Mouse (Mus musculus) hindbrain, postnatal 0 days (tissue): ENCODE measurements at regions not wholly inside any gene's neighbourhood (a gene's known extent, or its start where the extent isn't known, plus 50 kb on each side); places are given as distances from the start of the nearest gene placed in this dataset.
A peak's percentile ranks its signal among the peaks of the same experiment; 100 is the strongest.

ENCODE experiments used
- ATAC-seq: fragments of 200-750 bp; cut with Nextera tagmentation; 2 replicates; pipeline ENCODE4 v1.8.0; 2017; ENCODE audit warnings: mild to moderate bottlenecking, moderate TSS enrichment, moderate library complexity
- DNase-seq: peaks from one replicate; pipeline ENCODE4 v3.0.0-alpha.2; 2015; ENCODE audit warnings: low spot score
- H3K27ac ChIP-seq: fragments of 300-500 bp; sonication (generic); 2 replicates; pipeline ENCODE4 v1.5.1; 2014; ENCODE audit warnings: mild to moderate bottlenecking
- H3K27me3 ChIP-seq: fragments of 300-500 bp; sonication (generic); 2 replicates; pipeline ENCODE4 v1.6.1; 2014; ENCODE audit warnings: low read length, mixed read lengths; ENCODE audit not compliant: insufficient read depth
- H3K36me3 ChIP-seq: fragments of 300-500 bp; sonication (generic); 2 replicates; pipeline ENCODE4 v1.6.1; 2014; ENCODE audit warnings: low read length, mixed read lengths; ENCODE audit not compliant: insufficient read depth
- H3K4me1 ChIP-seq: fragments of 300-500 bp; sonication (generic); 2 replicates; pipeline ENCODE4 v1.6.1; 2014; ENCODE audit warnings: antibody characterized with exemption, low read length, mixed read lengths; ENCODE audit not compliant: insufficient read depth
- H3K4me2 ChIP-seq: fragments of 300-500 bp; sonication (generic); 2 replicates; pipeline ENCODE4 v1.6.1; 2014; ENCODE audit warnings: low read depth, mild to moderate bottlenecking, low read length, moderate library complexity, mixed read lengths
- H3K4me3 ChIP-seq: fragments of 300-500 bp; sonication (generic); 2 replicates; pipeline ENCODE4 v1.5.1; 2014; ENCODE audit warnings: low read length
- H3K9ac ChIP-seq: fragments of 300-500 bp; sonication (generic); replicated peaks from 2 replicates; pipeline ENCODE4 v1.6.1; 2014; ENCODE audit warnings: mild to moderate bottlenecking, low read length, moderate library complexity, mixed read lengths
- H3K9me3 ChIP-seq: fragments of 300-500 bp; sonication (generic); 2 replicates; pipeline ENCODE4 v1.6.1; 2016; ENCODE audit warnings: low read length, mixed read lengths
- CTCF ChIP-seq: IDR thresholded peaks from 2 replicates; pipeline ENCODE4 v1.5.1; 2016; ENCODE audit warnings: antibody characterized with exemption, control low read depth, low read depth
- WGBS: fragments of 180-500 bp; shearing (Covaris S2); extraction: QIAGEN DNeasy Blood & Tissue Kit; methylation state at CpG from one replicate; pipeline ENCODE4 v1.1.7; 2014; 5-methylcytosine and 5-hydroxymethylcytosine counted together

DNA sequence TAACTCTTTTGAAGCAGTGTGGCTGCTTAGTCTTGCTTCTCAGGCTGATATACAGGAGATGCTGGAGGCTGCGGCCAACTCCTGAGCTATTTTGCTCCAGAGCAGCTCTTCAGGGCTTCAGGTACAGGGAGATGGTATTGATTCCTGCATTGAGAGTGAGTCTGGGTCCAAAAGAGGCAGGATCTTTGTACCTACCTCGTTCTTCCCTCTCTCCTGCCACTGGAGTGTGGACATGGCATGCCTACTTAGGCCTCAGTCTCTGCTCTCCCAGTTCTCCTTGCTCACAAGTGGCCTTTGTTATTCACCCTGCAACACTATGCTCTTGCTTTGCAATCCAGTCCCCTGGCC is 284.8 kb downstream of the Bcl11a start:
- no peak for ATAC-seq
- Histone ChIP-seq H3K36me3 (no peaks in the 10 kb centered on the region), H3K4me3 (no peak overlapping the region), H3K27ac (no peak overlapping the region), H3K27me3 (no peaks in the 10 kb centered on the region), H3K4me1 (peaks cover 5% of the 10 kb centered on the region; the same call in 1 of the 2 replicates), H3K4me2 (no peak overlapping the region), H3K9me3 (no peaks in the 10 kb centered on the region), H3K9ac (no peak overlapping the region)
- no peak for DNase-seq
- no peak for TF ChIP-seq CTCF
- 68% methylated on average over 2 of the region's 2 CpGs for WGBS

DNA sequence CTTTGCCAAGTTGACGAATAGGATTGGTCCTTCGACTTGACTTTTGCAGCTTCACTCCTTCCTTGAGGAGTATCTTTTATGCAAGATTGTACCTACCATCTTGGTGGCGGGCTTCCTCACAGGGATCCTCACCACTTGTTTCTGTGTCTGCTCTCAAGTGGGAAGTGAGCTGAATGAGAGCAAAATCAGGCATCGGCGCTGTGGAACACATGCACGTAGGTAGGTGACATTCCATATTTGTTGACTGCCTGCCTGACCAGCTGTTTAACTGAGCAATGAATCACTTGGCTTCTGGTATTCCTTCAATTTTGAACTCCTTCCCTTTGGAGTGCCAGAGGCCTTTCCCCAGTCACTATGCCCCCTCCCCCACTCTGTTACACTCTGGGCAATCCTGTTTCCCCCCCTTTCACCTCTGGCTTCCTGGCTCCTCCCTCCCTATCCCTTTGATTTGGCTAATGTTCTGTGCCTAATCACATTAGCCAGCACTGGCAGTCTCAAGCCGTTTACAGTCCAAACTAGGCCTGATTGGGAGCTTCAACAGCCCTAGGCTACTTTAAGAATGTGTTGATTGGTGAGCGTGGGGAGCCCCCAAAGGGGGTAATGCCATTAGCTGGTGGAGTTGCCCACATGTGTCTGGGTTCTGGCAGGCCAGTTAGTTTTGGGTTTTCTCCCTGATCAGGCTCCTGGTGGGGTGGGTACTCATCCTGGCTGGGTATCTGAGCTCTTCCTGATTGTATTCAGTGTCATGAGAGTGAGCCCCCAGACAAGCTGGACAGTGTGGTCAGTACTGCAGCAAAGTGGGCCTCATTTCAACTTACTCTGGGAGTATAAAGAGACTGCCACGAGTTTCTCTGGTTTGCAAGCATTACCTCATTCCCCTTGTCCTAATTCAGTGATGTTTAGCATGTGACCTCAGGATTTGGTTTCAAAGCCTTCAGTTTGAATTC is 285.8 kb downstream of the Bcl11a start:
- TF ChIP-seq CTCF, result no peak
- Histone ChIP-seq H3K9me3 (no peaks in the 10 kb centered on the region), H3K4me3 (no peak overlapping the region), H3K9ac (no peak overlapping the region), H3K27me3 (no peaks in the 10 kb centered on the region), H3K27ac (no peak overlapping the region), H3K36me3 (no peaks in the 10 kb centered on the region), H3K4me2 (no peak overlapping the region), H3K4me1 (peaks cover 5% of the 10 kb centered on the region; the same call in 1 of the 2 replicates)
- WGBS, result 58% methylated on average over 9 of the region's 9 CpGs
- peak; percentile 25 for DNase-seq
- peak; percentile 68 for ATAC-seq

DNA sequence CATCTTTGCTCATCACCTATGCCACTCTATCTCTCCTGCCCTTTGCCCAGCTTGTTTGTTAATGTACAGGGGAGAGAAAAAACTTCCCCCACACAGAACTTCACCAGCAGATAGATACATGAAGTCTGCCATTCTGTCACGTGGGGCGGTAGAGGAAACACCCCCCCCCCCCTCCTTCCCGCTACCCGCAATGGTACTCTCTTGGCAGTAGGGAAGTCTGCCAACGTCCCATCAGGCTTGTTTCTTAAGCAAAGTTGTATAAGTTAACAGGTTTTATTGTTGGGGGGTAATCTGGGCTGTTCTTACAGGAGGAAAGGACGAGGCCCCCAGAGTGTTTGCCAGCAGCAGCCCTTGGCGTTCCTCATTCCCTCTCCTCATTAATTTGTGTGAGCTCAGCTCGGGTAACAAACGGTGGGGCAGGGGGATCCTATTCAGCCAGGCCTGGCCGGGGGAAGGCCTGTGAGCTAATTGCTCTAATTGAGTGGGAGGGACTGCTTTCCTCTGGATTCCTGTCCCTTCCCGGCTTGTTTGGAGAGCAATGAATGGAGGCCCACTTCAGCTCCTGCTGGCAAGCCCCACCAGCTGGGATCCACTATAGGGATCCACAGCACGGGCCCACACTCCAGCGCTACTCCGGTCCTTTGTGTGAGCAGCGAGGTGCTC is 292.5 kb downstream of the Bcl11a start:
- no peaks in the 10 kb centered on the region for H3K27me3 ChIP-seq
- DNase-seq (peak; percentile 64), ATAC-seq (peak; percentile 69)
- no peak overlapping the region for H3K9ac ChIP-seq
- no peaks in the 10 kb centered on the region; the same call in 1 of the 2 replicates for H3K4me1 ChIP-seq
- no peaks in the 10 kb centered on the region for H3K36me3 ChIP-seq
- no peak overlapping the region for H3K4me3 ChIP-seq
- H3K9me3 ChIP-seq, result no peaks in the 10 kb centered on the region
- H3K4me2 ChIP-seq, result peak overlapping the region; percentile 29
- TF ChIP-seq CTCF, result no peak
- H3K27ac ChIP-seq, result peak overlapping the region; percentile 37; the same call in 1 of the 2 replicates
- 12% methylated on average over 15 of the region's 15 CpGs for WGBS

DNA sequence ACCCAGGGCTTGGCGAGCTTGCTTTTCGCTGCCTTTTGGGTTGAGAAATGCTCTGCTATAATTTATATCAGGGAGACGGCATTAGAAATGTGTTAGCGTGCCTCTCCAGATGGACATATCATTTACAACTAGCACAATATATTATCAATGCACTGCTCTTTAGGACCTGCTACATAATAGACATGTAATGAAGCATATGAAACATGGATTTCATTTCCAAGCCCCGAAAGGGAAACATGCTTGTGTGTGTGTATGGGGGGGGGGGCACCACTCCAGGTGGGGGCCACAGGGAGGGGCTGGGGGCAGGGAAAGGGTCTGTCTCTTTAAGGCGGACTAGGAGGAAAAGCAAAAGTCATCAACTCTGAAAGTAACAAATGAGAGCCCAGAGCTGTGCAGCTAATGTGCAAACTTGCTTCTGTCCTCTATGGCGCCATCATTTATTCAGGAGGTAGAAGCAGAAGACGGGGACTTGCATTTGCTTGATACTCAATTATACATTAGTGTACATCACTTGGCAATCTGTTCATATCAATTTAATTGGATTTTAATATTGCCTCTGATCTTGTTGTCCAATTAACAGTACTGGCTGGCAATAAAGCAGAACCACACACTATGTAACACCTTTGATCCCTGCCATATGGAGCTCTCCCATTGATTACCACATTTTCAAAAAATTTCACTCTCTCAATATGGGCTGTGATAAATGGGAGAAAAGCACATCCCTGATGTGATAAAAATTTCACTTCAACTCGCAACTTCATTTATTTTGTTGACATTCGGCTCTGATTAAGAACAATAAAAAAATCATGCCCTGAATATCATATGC is 293.2 kb downstream of the Bcl11a start:
- Histone ChIP-seq H3K36me3 (no peaks in the 10 kb centered on the region), H3K4me1 (no peaks in the 10 kb centered on the region; the same call in 1 of the 2 replicates), H3K4me3 (no peak overlapping the region), H3K9me3 (no peaks in the 10 kb centered on the region), H3K27me3 (no peaks in the 10 kb centered on the region), H3K9ac (no peak overlapping the region), H3K27ac (peak overlapping the region; percentile 37; the same call in 1 of the 2 replicates), H3K4me2 (peak overlapping the region; percentile 29)
- ATAC-seq, result peak; percentile 64
- DNase-seq, result no peak
- no peak for TF ChIP-seq CTCF
- 25% methylated on average over 10 of the region's 10 CpGs for WGBS

DNA sequence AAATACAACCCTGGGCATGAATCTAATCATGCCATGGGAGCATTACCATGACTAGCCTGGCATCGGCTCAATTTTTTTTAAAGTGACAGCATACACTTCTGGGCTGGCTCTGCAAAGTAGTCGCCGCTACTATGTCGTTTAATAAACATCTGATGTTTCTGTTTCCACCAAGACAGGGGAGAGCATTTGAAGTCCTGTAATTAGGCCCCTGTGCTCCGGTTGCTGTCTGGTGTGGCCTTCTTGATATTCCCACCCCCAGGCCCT is 293.8 kb downstream of the Bcl11a start:
- Histone ChIP-seq H3K27me3 (no peaks in the 10 kb centered on the region), H3K36me3 (no peaks in the 10 kb centered on the region), H3K9ac (no peak overlapping the region), H3K4me2 (no peak overlapping the region), H3K9me3 (no peaks in the 10 kb centered on the region), H3K4me3 (no peak overlapping the region), H3K4me1 (no peaks in the 10 kb centered on the region; the same call in 1 of the 2 replicates), H3K27ac (no peak overlapping the region)
- 31% methylated on average over 5 of the region's 5 CpGs for WGBS
- TF ChIP-seq CTCF, result no peak
- DNase-seq, result peak; percentile 81
- peak; percentile 63 for ATAC-seq

DNA sequence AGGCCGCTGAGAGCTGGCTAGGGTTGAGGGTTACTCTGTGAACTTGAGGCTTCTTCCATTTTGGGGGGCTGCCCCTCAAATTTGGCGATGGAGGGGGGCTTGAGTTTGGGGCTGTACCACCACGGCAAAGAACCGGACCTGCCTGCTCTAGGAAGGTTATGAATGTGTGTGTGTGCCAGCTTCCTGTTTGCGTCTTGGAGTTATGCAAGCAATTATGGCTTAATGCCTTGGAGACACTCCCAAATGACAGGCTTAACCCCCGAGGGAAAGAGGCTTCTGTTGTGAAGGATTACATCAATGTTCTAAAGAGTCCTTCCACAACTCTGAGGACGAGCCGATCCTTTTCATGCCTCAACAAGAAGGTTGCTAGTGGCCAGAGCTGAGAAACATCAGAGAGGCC is 294.1 kb downstream of the Bcl11a start:
- Histone ChIP-seq H3K27ac (no peak overlapping the region), H3K27me3 (no peaks in the 10 kb centered on the region), H3K36me3 (no peaks in the 10 kb centered on the region), H3K9me3 (no peaks in the 10 kb centered on the region), H3K4me3 (no peak overlapping the region), H3K4me2 (no peak overlapping the region), H3K4me1 (no peaks in the 10 kb centered on the region; the same call in 1 of the 2 replicates), H3K9ac (no peak overlapping the region)
- DNase-seq, result no peak
- TF ChIP-seq CTCF, result no peak
- 29% methylated on average over 8 of the region's 8 CpGs for WGBS
- 0 out of 2 replicates have a peak, but pooled peaks have one; percentile 6 for ATAC-seq
